Mouse (Mus musculus) intestine, embryonic 16.5 days (tissue): ENCODE data around the gene Pde4d. TPM values are rescaled to one million over a fixed set of nuclear protein-coding genes. Genes with fewer than 3 reads are reported as not detected.

Source experiments
- ATAC-seq: fragments of 200-750 bp; cut with Nextera tagmentation; 2 replicates; pipeline ENCODE4 v1.8.0; 2017; ENCODE audit warnings: moderate TSS enrichment, moderate library complexity
- H3K27ac ChIP-seq: fragments of 300-500 bp; sonication (generic); 2 replicates; pipeline ENCODE4 v1.5.1; 2014; ENCODE audit warnings: mild to moderate bottlenecking, low read length
- H3K27me3 ChIP-seq: fragments of 300-500 bp; sonication (generic); replicated peaks from 2 replicates; pipeline ENCODE4 v1.6.1; 2014; ENCODE audit warnings: low read length, control low read depth, mixed read lengths; ENCODE audit not compliant: control insufficient read depth, insufficient read depth
- H3K36me3 ChIP-seq: fragments of 300-500 bp; sonication (generic); 2 replicates; pipeline ENCODE4 v1.6.1; 2014; ENCODE audit warnings: low read length, control low read depth; ENCODE audit not compliant: control insufficient read depth, insufficient read depth
- H3K4me1 ChIP-seq: fragments of 300-500 bp; sonication (generic); 2 replicates; pipeline ENCODE4 v1.6.1; 2014; ENCODE audit warnings: low read length, control low read depth, mixed read lengths; ENCODE audit not compliant: control insufficient read depth, insufficient read depth
- H3K4me2 ChIP-seq: fragments of 300-500 bp; sonication (generic); 2 replicates; pipeline ENCODE4 v1.6.1; 2014; ENCODE audit warnings: low read depth, low read length, control low read depth
- H3K4me3 ChIP-seq: fragments of 300-500 bp; sonication (generic); 2 replicates; pipeline ENCODE4 v1.5.1; 2014; ENCODE audit warnings: mild to moderate bottlenecking, low read length
- H3K9ac ChIP-seq: fragments of 300-500 bp; sonication (generic); 2 replicates; pipeline ENCODE4 v1.6.1; 2014; ENCODE audit warnings: low read depth, low read length
- H3K9me3 ChIP-seq: fragments of 300-500 bp; sonication (generic); 2 replicates; pipeline ENCODE4 v1.6.1; 2016; ENCODE audit warnings: low read length, control low read depth; ENCODE audit not compliant: control insufficient read depth
- WGBS: fragments of 180-500 bp; shearing (Covaris S2); extraction: QIAGEN DNeasy Blood & Tissue Kit; methylation state at CpG from one replicate; pipeline ENCODE4 v1.1.7; 2014; 5-methylcytosine and 5-hydroxymethylcytosine counted together
- polyA plus RNA-seq: library from polyadenylated mRNA; unstranded; fragments of >200 nt; fragmentation: Nextera tagmentation; extraction: Ambion mirVana; gene quantifications from 2 replicates; pipeline ENCODE4 v1.2.1, GENCODE M21; 2015

The Pde4d gene
- polyA plus RNA-seq, 1 experiment from 2014 or later, result 25.3 TPM

DNA sequence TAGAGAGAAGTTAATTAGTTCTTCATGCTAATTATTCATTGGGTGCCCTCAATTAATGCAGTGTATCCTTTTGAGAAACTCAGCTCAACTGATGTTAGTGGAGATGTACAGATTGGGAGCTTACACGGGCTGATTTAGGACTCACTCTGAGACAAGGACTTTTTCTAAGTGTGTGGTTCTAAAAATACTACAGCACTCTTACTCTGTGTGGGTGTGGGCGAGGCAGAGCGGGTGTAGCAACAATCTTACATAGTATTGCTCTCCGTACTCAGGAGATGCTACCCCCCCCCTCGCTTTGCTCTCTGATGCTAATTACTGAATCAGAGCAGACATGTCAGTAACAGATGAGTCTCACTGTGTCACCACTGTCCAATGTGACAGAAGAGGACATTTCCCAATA lies 976.3 kb downstream of the Pde4d start:
- Histone ChIP-seq H3K27me3 (no peaks in the 10 kb centered on the region), H3K27ac (no peak overlapping the region), H3K4me2 (no peak overlapping the region), H3K4me3 (no peak overlapping the region), H3K9ac (no peak overlapping the region), H3K9me3 (no peaks in the 10 kb centered on the region), H3K4me1 (no peaks in the 10 kb centered on the region), H3K36me3 (no peaks in the 10 kb centered on the region)
- WGBS, result 86% methylated on average over 5 of the region's 5 CpGs
- ATAC-seq, result no peak

DNA sequence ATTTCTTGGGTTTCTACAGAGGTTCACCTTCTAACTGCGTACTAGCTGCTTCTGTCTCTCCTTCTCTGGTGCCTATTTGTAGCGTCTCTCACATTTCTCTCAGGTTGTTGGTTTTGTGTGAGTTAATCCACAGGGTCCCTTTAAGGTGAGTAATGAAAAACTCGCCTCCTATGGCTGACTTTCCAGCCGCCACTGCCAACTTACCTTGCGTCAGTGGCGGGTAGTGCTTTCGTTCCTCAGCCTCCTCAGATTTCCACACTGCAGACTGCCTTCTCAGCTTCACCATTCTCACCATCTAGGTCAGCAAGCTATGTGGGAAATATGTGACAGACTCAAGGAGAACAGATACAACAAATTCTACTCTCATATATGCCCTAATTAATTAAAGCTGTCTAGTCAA lies 977.8 kb downstream of the Pde4d start:
- no peak for ATAC-seq
- no peak overlapping the region for H3K4me2 ChIP-seq
- H3K27ac ChIP-seq, result no peak overlapping the region
- H3K9ac ChIP-seq, result no peak overlapping the region
- H3K9me3 ChIP-seq, result no peaks in the 10 kb centered on the region
- no peaks in the 10 kb centered on the region for H3K27me3 ChIP-seq
- H3K36me3 ChIP-seq, result no peaks in the 10 kb centered on the region
- no peak overlapping the region for H3K4me3 ChIP-seq
- WGBS, result 82% methylated on average over 7 of the region's 7 CpGs
- no peaks in the 10 kb centered on the region for H3K4me1 ChIP-seq

DNA sequence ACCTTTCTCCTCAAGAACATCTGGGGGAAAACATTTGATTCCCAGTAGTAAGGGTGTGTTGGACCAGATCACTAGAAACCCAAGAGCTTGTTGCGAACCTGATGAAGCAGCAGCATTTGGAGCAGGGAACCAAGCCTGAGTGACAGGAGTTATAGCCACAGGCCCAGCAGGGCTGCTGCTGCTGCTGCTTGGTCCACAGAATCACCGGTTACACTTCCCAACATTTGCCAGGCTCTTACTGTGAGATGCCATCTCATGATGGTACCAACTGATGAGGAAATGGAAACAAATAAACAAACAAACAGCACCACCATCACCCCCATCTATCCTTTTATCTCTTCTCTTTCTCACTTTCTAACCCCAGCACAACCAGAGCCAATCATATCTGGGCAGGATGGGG lies 979.8 kb downstream of the Pde4d start:
- no peak overlapping the region for H3K27ac ChIP-seq
- H3K9ac ChIP-seq, result no peak overlapping the region
- H3K36me3 ChIP-seq, result no peaks in the 10 kb centered on the region
- H3K27me3 ChIP-seq, result no peaks in the 10 kb centered on the region
- no peak for ATAC-seq
- no peaks in the 10 kb centered on the region for H3K9me3 ChIP-seq
- WGBS, result 85% methylated on average over 2 of the region's 2 CpGs
- no peaks in the 10 kb centered on the region for H3K4me1 ChIP-seq
- no peak overlapping the region for H3K4me3 ChIP-seq
- H3K4me2 ChIP-seq, result no peak overlapping the region

DNA sequence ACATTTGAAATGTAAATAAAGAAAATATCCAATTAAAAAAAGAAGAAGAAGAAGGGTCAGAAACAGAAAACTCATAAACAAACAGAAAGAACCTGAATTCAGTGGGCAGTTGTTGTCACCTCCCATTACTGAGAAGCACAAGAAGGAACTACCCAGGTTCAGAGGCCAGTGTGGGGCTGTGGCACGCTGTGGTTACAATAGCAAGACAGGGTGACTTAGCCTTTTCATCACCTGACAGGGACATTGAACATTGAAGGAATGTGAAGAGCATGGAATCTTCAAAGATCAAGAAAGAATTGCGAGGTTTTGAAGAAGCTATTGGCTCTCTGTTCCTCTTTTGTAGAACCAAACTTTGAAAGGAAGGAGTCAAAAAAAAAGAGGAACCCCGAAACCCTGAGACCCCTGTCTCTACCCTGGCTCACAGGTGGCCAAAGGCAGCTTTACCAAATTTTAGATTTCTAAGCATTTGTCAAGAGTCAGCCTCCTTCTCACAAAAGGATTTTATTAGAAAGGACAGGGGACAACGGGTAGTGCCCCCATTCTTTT lies 987.6 kb downstream of the Pde4d start:
- no peaks in the 10 kb centered on the region for H3K9me3 ChIP-seq
- no peaks in the 10 kb centered on the region for H3K36me3 ChIP-seq
- no peaks in the 10 kb centered on the region for H3K27me3 ChIP-seq
- WGBS, result 74% methylated on average over 4 of the region's 4 CpGs
- H3K27ac ChIP-seq, result no peak overlapping the region
- H3K4me2 ChIP-seq, result no peak overlapping the region
- no peak overlapping the region for H3K4me3 ChIP-seq
- H3K4me1 ChIP-seq, result peaks cover 6% of the 10 kb centered on the region
- ATAC-seq, result no peak
- no peak overlapping the region for H3K9ac ChIP-seq

DNA sequence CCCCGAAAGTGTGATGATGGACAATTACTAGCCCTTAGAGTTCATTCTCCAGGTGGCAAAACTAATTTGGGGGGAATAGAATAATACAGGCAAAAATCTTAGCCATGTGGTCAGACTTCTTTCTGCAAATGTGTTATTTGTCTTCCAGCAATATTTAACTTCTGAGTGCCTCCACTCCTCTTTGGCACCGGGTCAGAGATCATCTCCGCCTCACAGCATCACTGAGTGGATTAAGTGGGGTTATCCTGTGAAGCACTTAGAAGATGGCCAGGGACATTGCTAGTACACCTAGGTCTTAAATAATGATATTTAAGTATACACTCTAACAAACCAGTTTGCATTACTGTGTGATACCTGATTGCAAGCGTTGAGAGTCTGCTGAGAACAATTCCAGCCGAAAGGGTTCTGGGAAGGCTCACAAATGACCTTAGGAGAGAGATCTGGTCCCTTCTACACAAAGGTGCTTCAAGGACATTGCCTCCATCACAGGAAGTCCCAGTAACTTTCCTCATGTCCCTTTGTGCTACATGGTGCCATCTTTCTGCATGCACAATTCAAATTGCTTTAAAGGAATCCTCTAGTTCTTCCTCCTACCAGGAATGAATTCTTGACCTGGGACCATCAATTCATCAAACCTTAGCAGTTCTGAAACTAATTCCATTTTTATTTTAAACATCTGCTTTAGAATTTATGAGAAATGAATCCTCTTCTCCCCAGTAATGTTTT lies 989.9 kb downstream of the Pde4d start:
- Histone ChIP-seq H3K27ac (peak overlapping the region; percentile 26), H3K4me1 (peaks cover 6% of the 10 kb centered on the region), H3K4me2 (no peak overlapping the region; the same call in 1 of the 2 replicates), H3K9ac (no peak overlapping the region), H3K36me3 (no peaks in the 10 kb centered on the region), H3K4me3 (no peak overlapping the region), H3K27me3 (no peaks in the 10 kb centered on the region), H3K9me3 (no peaks in the 10 kb centered on the region)
- 49% methylated on average over 5 of the region's 5 CpGs for WGBS
- no peak for ATAC-seq

DNA sequence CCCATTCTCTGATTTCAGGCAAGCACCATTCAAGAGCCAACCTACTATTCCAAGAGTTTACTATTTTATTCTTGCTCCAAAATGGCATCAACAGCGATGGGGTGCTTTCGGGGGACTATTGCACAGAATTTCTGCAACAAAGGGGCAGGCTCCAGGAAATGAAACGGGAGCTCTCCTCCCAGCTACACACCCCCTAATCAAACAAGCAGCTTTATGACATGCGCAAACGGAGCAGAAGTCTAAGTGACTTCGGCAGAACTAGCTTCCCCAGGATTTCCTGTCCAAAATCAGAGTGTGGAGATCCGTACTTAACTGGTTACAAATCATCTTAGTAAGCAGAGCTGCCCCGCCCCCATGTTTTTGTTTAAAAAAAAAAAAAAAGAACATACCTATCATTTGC lies 990.6 kb downstream of the Pde4d start:
- no peaks in the 10 kb centered on the region for H3K36me3 ChIP-seq
- H3K9ac ChIP-seq, result peak overlapping the region; percentile 41; the same call in 1 of the 2 replicates
- no peaks in the 10 kb centered on the region for H3K9me3 ChIP-seq
- H3K4me1 ChIP-seq, result peaks cover 6% of the 10 kb centered on the region
- peak overlapping the region; percentile 55 for H3K4me3 ChIP-seq
- H3K27ac ChIP-seq, result peak overlapping the region; percentile 49; the same call in 1 of the 2 replicates
- peak overlapping the region; percentile 84 for H3K4me2 ChIP-seq
- peak; percentile 92 for ATAC-seq
- H3K27me3 ChIP-seq, result no peaks in the 10 kb centered on the region
- WGBS, result under 1% methylated on average over 8 of the region's 8 CpGs

DNA sequence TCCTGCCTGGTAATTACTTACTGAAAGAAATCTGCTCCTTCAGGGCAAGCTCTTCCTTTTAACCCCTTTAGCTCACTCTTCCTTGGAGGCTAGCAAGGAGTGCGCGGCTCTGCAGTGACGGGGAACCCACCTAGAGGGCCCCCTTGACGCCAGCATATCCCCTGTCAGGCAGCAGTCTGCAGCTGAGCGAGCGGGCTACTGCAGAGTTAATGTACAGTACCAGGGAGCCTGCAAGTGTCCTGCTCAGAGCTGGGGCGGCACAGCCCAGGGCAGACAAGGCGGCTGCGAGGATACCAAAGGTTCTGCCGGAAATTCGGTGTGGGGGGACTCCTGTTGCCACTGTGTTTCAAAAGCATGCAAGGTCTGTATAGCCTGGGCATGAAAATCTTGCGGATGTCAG lies 991.1 kb downstream of the Pde4d start:
- Histone ChIP-seq H3K4me3 (peak overlapping the region; percentile 55), H3K9ac (peak overlapping the region; percentile 67), H3K27ac (peak overlapping the region; percentile 49), H3K4me2 (peak overlapping the region; percentile 84), H3K9me3 (no peaks in the 10 kb centered on the region), H3K27me3 (no peaks in the 10 kb centered on the region), H3K36me3 (no peaks in the 10 kb centered on the region), H3K4me1 (peaks cover 6% of the 10 kb centered on the region)
- under 1% methylated on average over 12 of the region's 12 CpGs for WGBS
- peak; percentile 99 for ATAC-seq

DNA sequence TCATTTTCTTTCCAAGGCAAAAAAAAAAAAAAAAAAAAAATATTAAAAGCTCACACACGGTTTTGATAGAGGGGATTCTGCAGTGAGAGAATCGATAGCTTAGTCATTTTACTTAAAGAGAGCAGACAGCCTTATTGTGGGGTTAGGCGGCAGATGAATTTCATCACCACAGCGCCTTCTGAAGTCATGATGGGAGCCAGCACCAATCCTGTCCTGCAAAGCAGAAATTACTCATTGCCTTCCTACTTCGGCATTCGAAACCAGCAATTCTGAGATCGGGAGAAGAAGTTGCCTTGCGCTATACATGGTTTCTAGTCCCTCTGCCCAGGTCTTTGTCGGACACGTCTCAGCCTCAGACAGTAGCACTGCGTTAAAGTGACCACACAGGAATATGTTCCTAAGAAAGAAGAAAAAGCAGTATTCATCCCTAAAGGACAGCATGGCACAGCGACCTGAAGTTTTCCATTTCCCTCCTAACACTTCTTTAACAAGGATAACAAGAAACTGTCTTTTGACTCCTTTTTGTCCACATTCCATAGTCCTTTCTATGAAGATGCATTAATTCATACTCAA lies 991.7 kb downstream of the Pde4d start:
- Histone ChIP-seq H3K4me3 (peak overlapping the region; percentile 55), H3K4me2 (peak overlapping the region; percentile 84), H3K27me3 (no peaks in the 10 kb centered on the region), H3K4me1 (peaks cover 6% of the 10 kb centered on the region), H3K27ac (peak overlapping the region; percentile 49; the same call in 1 of the 2 replicates), H3K9ac (peak overlapping the region; percentile 67), H3K36me3 (no peaks in the 10 kb centered on the region), H3K9me3 (no peaks in the 10 kb centered on the region)
- ATAC-seq, result 0 out of 2 replicates have a peak, but pooled peaks have one; percentile 27
- WGBS, result 23% methylated on average over 12 of the region's 12 CpGs

DNA sequence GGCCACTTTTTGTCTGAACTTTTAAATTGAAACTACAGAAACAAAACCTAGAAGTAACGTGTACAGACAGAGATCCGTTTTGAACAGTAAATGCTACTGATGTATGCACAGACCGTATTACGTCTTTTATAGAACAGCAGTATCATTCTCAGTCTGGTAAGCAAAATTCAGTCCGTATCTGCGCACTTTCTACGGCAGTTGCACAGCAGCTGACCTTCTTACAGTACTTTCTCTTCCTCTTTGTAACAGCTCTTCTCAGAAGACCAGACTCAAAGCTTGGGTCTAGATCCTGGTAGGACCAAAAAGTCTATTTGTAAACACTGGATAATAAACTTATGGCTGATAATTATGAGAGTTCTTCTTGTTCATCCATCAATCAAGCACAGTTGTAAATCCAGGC lies 996.4 kb downstream of the Pde4d start:
- WGBS, result 86% methylated on average over 7 of the region's 7 CpGs

More for the DNA sequence above, 996.4 kb downstream of the Pde4d start:
- H3K27ac ChIP-seq, result no peak overlapping the region
- H3K4me2 ChIP-seq, result no peak overlapping the region
- no peak for ATAC-seq
- H3K36me3 ChIP-seq, result no peaks in the 10 kb centered on the region
- no peaks in the 10 kb centered on the region for H3K9me3 ChIP-seq
- no peak overlapping the region for H3K4me3 ChIP-seq
- H3K4me1 ChIP-seq, result no peaks in the 10 kb centered on the region
- no peaks in the 10 kb centered on the region for H3K27me3 ChIP-seq
- H3K9ac ChIP-seq, result no peak overlapping the region
